ENCODE assay signal across 7 mouse cellular contexts in the genomic region with DNA sequence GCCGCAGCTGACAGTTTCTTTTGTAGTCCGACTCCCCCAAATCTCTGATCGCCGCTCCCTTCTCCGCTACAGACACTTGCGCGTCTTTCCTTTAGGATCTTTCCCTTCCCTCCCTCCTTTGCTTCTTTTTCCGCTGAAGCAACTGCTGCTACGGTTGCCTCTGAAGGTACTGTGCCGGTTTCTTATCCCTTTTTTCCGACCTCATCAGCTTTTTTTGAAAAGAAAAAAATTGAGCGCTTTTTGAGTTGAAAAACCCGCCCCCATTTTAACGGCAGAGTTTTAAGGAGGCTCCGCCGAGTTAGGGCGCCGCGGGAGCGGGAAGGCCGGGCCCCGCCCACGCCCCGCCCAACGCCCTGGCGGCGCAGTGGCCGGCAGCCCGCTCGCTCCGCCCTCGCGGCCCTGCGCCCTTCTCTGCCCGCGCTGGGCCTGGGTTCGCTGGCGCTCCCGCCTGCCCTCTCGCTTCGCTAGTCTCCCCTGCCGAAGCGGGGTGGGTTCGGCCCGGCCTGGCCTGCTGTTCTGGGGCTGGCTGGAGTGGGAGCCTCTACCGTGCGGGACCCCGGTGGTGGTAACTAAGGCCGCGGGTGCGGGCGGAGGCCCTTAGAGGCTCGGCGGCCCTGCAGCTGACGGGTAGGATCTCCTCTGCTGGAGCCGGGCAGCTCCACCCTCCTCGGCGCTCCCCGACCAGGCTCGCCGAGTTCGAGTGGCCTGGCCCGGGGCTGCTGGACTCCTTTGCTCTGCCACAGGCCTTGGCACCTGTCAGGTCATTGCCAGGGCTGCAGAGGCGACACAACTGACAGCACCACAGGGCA. TPM values are rescaled to one million over a fixed set of nuclear protein-coding genes. Genes with fewer than 3 reads are reported as not detected.
DNase-seq lines count a peak whose midpoint lies in the region; ATAC-seq and TF ChIP-seq lines count a peak whose summit lies in the region.

TSS of gene Cdkn2c (minus strand) at position 729 of the 809 bp plus-strand sequence.

- TF ChIP-seq CTCF in intestine, postnatal 0 days (IDR thresholded peaks at IDR 0.05; ENCODE audit: low read depth) = peak; percentile 37
- TF ChIP-seq CTCF in small intestine, adult 2 months (IDR thresholded peaks at IDR 0.05; ENCODE audit: extremely low read depth, insufficient read length, insufficient replicate concordance, low read depth, low read length) = no peak

- peak within 1 kb of the TSS; percentile 85 for H3K4me3 ChIP-seq in intestine, postnatal 0 days (ENCODE audit: low read depth, low read length)
- peak within 1 kb of the TSS; percentile 57 for H3K4me3 ChIP-seq in limb, embryonic 11.5 days (ENCODE audit: low read depth, low read length)
- H3K4me3 ChIP-seq in midbrain, embryonic 13.5 days (replicated peaks) = peak within 1 kb of the TSS; percentile 60
- peak within 1 kb of the TSS; percentile 83 for H3K4me3 ChIP-seq in small intestine, adult 2 months (ENCODE audit: low read depth, low read length)

- H3K4me2 ChIP-seq in intestine, postnatal 0 days (replicated peaks; ENCODE audit: low read depth) = peak within 1 kb of the TSS; percentile 99
- H3K4me2 ChIP-seq in limb, embryonic 11.5 days (ENCODE audit: low read depth, severe bottlenecking) = peak within 1 kb of the TSS; percentile 96
- peak within 1 kb of the TSS; percentile 90 for H3K4me2 ChIP-seq in midbrain, embryonic 13.5 days (replicated peaks)

- no peaks in the 10 kb centered on the region for H3K9me3 ChIP-seq in intestine, postnatal 0 days (ENCODE audit: control insufficient read depth)
- H3K9me3 ChIP-seq in limb, embryonic 11.5 days (ENCODE audit: control insufficient read depth, low read length) = no peaks in the 10 kb centered on the region
- no peaks in the 10 kb centered on the region for H3K9me3 ChIP-seq in midbrain, embryonic 13.5 days

- peak within 1 kb of the TSS; percentile 97 for H3K27ac ChIP-seq in intestine, postnatal 0 days (ENCODE audit: low read depth, low read length)
- peak within 1 kb of the TSS; percentile 73 for H3K27ac ChIP-seq in limb, embryonic 11.5 days (replicated peaks; ENCODE audit: low read depth, low read length)
- H3K27ac ChIP-seq in midbrain, embryonic 13.5 days = peak within 1 kb of the TSS; percentile 60
- peak within 1 kb of the TSS; percentile 96 for H3K27ac ChIP-seq in small intestine, adult 2 months (ENCODE audit: insufficient read depth, low read depth, low read length)

- H3K9ac ChIP-seq in intestine, postnatal 0 days (ENCODE audit: low read depth, low read length) = peak within 1 kb of the TSS; percentile 92
- H3K9ac ChIP-seq in limb, embryonic 11.5 days (ENCODE audit: low read length) = peak within 1 kb of the TSS; percentile 92
- H3K9ac ChIP-seq in midbrain, embryonic 13.5 days (replicated peaks) = peak within 1 kb of the TSS; percentile 76

- peak; percentile 83 for DNase-seq in adrenal gland, adult 8-10 months
- peak; percentile 75 for DNase-seq in embryo, embryonic 11.5 days (ENCODE audit: low read depth, low spot score)
- DNase-seq in gonadal fat pad, adult 2 months (ENCODE audit: low read depth) = no peak
- peak; percentile 85 for DNase-seq in limb, embryonic 11.5 days (ENCODE audit: low spot score)

- no peaks in the 10 kb centered on the region for H3K36me3 ChIP-seq in intestine, postnatal 0 days (ENCODE audit: control insufficient read depth, insufficient read depth)
- no peaks in the 10 kb centered on the region for H3K36me3 ChIP-seq in limb, embryonic 11.5 days (ENCODE audit: control insufficient read depth, insufficient read depth, low read length)
- H3K36me3 ChIP-seq in midbrain, embryonic 13.5 days = no peaks in the 10 kb centered on the region
- no peaks in the 10 kb centered on the region for H3K36me3 ChIP-seq in small intestine, adult 2 months (ENCODE audit: control insufficient read depth, insufficient read depth, low read length)

- ATAC-seq in intestine, postnatal 0 days = peak; percentile 97
- ATAC-seq in limb, embryonic 11.5 days (ENCODE audit: insufficient number of reproducible peaks, low FRiP score, low TSS enrichment, low read depth) = peak; percentile 94
- peak; percentile 92 for ATAC-seq in midbrain, embryonic 13.5 days

- H3K27me3 ChIP-seq in intestine, postnatal 0 days (replicated peaks; ENCODE audit: control insufficient read depth, insufficient read depth, low read length) = peaks cover 21% of the 10 kb centered on the region
- peaks cover 24% of the 10 kb centered on the region for H3K27me3 ChIP-seq in limb, embryonic 11.5 days (ENCODE audit: control insufficient read depth, insufficient read depth, low read length)
- peaks cover 41% of the 10 kb centered on the region for H3K27me3 ChIP-seq in midbrain, embryonic 13.5 days
- no peaks in the 10 kb centered on the region for H3K27me3 ChIP-seq in small intestine, adult 2 months (ENCODE audit: control insufficient read depth, insufficient read depth, low read length)

- under 1% methylated on average over 62 of the region's 64 CpGs for WGBS in intestine, postnatal 0 days
- under 1% methylated on average over 64 of the region's 64 CpGs for WGBS in limb, embryonic 11.5 days
- WGBS in midbrain, embryonic 13.5 days = under 1% methylated on average over 63 of the region's 64 CpGs
- WGBS in small intestine, adult 2 months = under 1% methylated on average over 64 of the region's 64 CpGs

- H3K4me1 ChIP-seq in intestine, postnatal 0 days (replicated peaks; ENCODE audit: control insufficient read depth, insufficient read depth, low read length) = no peaks in the 10 kb centered on the region
- no peaks in the 10 kb centered on the region for H3K4me1 ChIP-seq in limb, embryonic 11.5 days (ENCODE audit: control insufficient read depth, insufficient read depth, low read length)
- peaks cover 31% of the 10 kb centered on the region for H3K4me1 ChIP-seq in midbrain, embryonic 13.5 days (replicated peaks)
- H3K4me1 ChIP-seq in small intestine, adult 2 months (ENCODE audit: control insufficient read depth, insufficient read depth, insufficient read length, low read length) = no peaks in the 10 kb centered on the region

- TF ChIP-seq POLR2A in small intestine, adult 2 months (IDR thresholded peaks at IDR 0.05; ENCODE audit: low read depth, low read length) = peak; percentile 90

RNA-seq across cellular contexts. Expression of gene Cdkn2c, which starts in this region (rescaled TPM):
- total RNA-seq in adrenal gland, adult 8-10 months (2022) = 10 to 100 TPM; 68.5 to 77.8 (median 72.5) TPM
- 59.5 and 75.6 TPM in 2 replicates for polyA plus RNA-seq in gonadal fat pad, adult 2 months (2012; rRNA removed)
- polyA plus RNA-seq in intestine, postnatal 0 days (2015; fragmentation: Nextera tagmentation; extraction: Ambion mirVana) = 5.7 and 7.5 TPM in 2 replicates
- polyA plus RNA-seq in limb, embryonic 11.5 days (2014; fragmentation: Nextera tagmentation; extraction: Ambion mirVana) = 1.4 and 2.0 TPM in 2 replicates
- polyA plus RNA-seq in midbrain, embryonic 13.5 days (2015; fragmentation: Nextera tagmentation; extraction: Ambion mirVana) = 2.3 and 5.7 TPM in 2 replicates
- 3.9 and 6.0 TPM in 2 replicates for polyA plus RNA-seq in small intestine, adult 2 months (2012; rRNA removed)
